Mouse (Mus musculus) Muller cell, postnatal 12 days (primary cell): ENCODE results near the gene Golga5.
"Not testable (repeated sequence)": the region's sequence is repeated elsewhere in the genome, so short reads cannot be mapped to it uniquely, and the experiment has no call there.

Source experiments
- DNase-seq: peaks from one replicate; pipeline ENCODE4 v3.0.0-alpha.2; 2015; ENCODE audit errors: inconsistent ontology term

Golga5 gene

DNA sequence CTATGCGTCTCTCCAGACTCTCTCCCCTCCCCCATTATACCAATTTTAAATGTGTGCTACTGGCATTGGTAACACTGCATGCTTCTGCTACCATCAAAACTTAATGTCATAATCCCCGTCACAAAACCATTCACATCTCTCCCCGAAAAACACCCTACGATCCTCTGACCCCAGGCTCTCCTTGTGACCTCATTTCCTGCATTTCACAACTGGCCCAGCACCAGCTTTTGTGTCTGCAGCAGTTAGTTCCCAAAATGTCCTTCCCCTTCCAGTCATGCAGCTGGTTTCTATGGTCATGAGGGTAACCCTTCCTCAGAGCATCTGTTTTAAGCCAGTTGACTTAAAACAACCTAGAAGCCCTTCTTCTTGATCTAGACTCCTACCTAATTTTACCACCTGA, 23.5 kb upstream of the Golga5 start:
- no peak for DNase-seq

- DNase-seq = no peak
Observed at GRCm38 (mm10) chr12:102450437-102450836, 18.5 kb upstream of the Golga5 start.

DNA sequence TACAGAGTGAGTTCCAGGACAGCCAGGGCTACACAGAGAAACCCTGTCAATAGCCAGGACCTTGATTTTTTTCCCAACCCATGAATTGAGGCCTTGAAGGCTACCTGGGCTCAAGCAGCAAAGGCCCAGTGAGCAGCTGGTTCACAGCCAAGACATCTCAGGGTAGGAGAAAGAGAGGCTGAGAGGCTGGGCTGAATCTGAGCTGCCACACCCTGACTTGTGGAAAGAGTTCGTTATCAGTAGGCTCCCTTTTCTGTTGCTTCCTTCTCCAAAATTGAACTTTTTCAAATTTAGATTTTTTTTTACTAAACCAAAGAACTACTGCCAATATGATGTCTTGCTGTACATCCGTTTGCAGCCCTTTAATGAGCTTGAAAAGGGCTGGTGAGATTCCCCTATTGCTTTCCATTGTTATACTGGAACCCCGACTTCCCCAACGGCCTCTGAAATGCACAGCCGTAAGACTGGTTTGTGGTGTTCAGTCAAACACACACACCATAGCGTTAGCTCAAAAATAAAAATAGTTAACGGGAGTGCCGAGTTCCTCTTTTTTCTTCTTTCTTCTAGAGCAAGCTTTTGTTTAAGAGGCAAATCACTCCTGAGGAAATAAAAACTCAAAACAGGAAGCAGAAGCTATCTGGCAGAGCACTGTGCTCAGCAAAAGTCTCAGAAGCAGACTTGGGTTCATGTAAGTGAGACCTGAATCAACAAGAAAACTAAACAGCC, 17.6 kb upstream of the Golga5 start:
- DNase-seq = no peak

DNA sequence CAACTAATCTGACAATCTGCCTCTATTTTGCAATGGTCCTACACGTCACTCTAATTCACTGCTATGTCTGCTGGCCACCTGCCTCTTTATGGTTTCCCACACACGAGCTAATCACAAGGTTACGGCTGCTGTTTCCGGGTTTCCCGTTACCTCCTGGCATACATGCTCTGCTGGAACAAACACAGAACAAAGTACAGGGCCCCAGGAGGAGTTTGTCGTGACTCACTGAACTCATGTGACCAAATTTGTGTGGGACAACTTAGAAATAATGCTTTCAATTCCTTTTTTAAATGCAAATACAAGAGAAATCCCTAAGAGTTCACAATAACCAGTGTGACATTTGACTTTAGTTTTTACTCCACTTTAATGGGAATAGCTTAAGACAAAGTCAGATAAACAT, 15.4 kb upstream of the Golga5 start:
- DNase-seq = no peak

GRCm38 (mm10) chr12:102456467-102457193, 12.3 kb upstream of the Golga5 start:
- DNase-seq = no peak

GRCm38 (mm10) chr12:102460014-102460413, 8.9 kb upstream of the Golga5 start:
- no peak for DNase-seq

- peak; percentile 9 for DNase-seq
Observed at GRCm38 (mm10) chr12:102461177-102461576, 7.8 kb upstream of the Golga5 start.

DNA sequence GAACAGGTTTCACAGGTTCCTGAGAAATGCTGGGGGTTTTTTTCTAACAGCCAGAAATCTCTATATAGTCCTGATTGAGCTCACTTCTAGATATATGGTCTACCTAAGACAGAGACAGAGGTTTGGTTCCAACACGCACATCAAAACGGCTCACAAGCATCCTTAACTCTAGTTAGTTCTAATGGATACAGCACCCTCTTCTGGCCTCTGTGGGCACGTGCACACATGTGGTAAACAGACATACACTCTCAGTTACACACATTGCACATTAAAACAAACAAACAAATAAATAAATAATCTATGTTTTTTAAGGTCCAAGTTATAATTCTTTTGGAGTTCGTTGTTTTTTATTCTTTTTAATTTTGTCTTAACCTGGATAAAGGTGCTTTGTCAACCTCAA, 4.3 kb upstream of the Golga5 start:
- DNase-seq = no peak

GRCm38 (mm10) chr12:102468136-102468535, 799 bp upstream of the Golga5 start:
- no peak for DNase-seq

- no peak for DNase-seq
Observed at GRCm38 (mm10) chr12:102474411-102474810, 5.5 kb downstream of the Golga5 start.

- DNase-seq = no peak
Observed at GRCm38 (mm10) chr12:102480481-102480880, 11.5 kb downstream of the Golga5 start.

DNA sequence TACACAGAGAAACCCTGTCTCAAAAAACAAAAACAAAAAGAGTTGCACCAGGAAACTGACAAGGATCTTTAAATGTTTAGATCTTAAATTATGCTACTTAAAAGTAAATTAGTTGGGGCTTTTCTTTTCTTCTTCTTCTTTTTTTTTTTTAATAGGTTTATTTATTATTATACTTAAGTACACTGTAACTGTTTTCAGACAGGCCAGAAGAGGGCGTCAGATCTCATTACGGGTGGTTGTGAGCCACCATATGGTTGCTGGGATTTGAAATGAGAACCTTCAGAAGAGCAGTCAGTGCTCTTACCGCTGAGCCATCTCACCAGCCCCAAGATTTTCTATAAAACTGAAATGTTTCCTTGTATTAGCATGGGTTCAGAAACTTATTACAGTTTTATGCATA, 16.0 kb downstream of the Golga5 start:
- DNase-seq = no peak

GRCm38 (mm10) chr12:102491911-102492310, 23.0 kb downstream of the Golga5 start:
- no peak for DNase-seq

DNA sequence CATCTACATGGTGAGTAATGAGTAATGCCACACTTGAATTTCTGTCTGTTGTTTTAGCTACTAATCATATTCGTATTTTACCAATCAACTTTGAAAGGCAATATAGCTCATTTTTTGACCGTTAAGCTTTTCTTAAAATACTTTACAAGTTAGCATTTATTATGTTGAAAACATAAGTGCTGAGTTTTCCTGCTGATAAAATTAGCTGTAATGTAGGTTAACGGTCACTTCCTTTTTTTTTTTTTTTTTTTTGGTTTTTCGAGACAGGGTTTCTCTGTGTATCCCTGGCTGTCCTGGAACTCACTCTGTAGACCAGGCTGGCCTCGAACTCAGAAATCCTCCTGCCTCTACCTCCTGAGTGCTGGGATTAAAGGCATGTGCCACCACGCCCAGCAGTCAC, 26.8 kb downstream of the Golga5 start:
- DNase-seq = not testable (repeated sequence)

DNA sequence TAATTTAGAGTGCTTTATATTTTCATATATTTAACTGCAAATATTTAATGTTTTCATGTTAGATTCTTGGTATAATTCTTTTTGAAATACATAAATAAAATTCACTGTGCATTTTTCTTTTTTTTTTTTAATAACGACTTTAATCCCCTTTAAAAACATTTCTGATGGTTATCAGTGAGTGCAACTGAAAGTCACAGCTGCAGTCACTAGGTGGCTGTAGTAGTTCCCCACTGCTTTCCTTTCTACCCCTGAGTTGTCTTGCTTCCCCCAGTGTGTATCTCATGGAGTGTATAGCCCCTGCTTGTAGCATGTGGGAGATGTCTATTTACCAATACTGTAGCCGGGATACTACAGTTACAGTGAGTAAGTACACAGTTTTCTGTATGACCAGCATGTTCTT, 29.0 kb downstream of the Golga5 start:
- DNase-seq = peak; percentile 27

DNA sequence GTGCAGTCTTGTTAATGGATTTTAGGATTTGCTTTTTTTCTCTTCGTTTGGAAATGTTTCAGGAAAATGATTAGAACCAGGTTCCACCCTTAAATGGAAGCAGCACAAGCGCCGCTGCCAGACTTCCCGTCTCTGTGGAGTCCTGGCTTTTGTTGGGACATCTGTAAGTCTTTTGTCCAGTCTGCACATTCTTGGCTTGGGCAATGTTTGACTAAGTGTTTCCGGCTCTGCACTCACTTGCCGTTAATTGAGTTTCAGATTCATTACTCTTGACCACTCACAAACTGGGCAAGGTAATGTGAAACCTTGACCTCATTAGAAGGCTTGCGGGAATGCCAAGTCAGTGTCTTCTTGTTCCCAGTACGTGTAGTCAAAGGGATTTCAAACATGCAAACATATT, 29.8 kb downstream of the Golga5 start:
- DNase-seq = peak; percentile 92

- DNase-seq = no peak
Observed at GRCm38 (mm10) chr12:102499210-102499609, 30.3 kb downstream of the Golga5 start.

GRCm38 (mm10) chr12:102499723-102500122, 30.8 kb downstream of the Golga5 start:
- DNase-seq = no peak

- no peak for DNase-seq
Observed at GRCm38 (mm10) chr12:102501038-102501437, 32.1 kb downstream of the Golga5 start.

GRCm38 (mm10) chr12:102501848-102502595, 33.1 kb downstream of the Golga5 start:
- DNase-seq = no peak

GRCm38 (mm10) chr12:102505131-102505713, 36.3 kb downstream of the Golga5 start:
- no peak for DNase-seq

DNA sequence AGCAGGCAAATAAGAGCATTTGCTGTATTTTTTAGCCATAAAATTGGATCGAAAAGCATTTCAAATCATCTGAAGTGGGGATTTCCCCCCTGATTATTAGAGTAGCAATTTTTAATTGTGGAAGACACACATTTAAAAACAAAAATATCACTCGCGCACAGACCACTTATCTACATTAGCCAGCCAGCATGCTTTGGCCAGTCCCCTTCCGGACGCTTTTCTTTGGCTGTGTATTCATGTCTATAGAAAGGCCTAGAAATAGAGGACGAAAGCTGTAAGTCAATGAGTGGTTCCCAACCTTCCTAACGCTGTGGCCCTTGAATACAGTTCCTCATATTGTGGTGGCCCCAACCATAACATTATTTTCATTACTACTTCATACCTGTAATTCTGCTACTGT, 37.0 kb downstream of the Golga5 start:
- no peak for DNase-seq
